Mouse (Mus musculus): Measurements from ENCODE around the gene Zbtb16.

DNA sequence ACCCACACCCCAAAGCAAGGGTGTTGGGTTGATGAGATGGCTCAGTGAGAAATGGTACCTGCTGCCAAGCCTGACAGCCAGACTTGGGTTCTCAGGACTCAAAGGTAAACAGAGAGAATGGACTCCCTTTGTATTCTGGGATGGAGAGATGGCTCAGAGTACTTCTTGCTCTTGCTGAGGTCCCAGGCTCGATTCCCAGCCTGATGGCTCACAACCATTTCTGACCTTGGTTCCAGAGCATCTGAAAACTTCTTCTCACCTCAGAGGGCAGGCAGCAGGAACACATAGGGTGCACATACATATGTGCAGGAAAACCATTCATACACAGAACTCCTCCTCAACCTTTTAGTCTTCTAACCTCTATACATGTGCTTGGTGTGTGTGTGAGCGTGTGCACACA, 185.2 kb downstream of the Zbtb16 start:
- TF ChIP-seq CTCF (IDR thresholded peaks at IDR 0.05; ENCODE audit: low read depth, low read length) = no peak
- TF ChIP-seq GATA1 (IDR thresholded peaks at IDR 0.05; ENCODE audit: borderline replicate concordance, low read length) = no peak
- no peak for TF ChIP-seq TAL1 (conservative IDR thresholded peaks at IDR 0.05; ENCODE audit: low read depth, low read length)
- TF ChIP-seq POLR2AphosphoS5 (IDR thresholded peaks at IDR 0.05; ENCODE audit: insufficient replicate concordance, low read depth, low read length) = no peak
